Mouse (Mus musculus): ENCODE results near the gene Klhl21. TPM values are rescaled to one million over a fixed set of nuclear protein-coding genes. Genes with fewer than 3 reads are reported as not detected.

The Klhl21 gene
- polyA plus RNA-seq, 2 experiments: 2.3 to 4.4 TPM

GRCm38 (mm10) chr4:151972221-151972967 is 36.2 kb upstream of the Klhl21 start:
- no peak overlapping the region for H3K4me2 ChIP-seq (ENCODE audit: low read depth)
- H3K9ac ChIP-seq (replicated peaks): no peak overlapping the region
- DNase-seq (ENCODE audit: low read depth in 3 of 3, low spot score in 3 of 3) (no peak), ATAC-seq (ENCODE audit: insufficient read depth) (no peak)
- peaks cover 64% of the 10 kb centered on the region for H3K36me3 ChIP-seq (replicated peaks; ENCODE audit: control insufficient read depth, insufficient read depth, low read depth)
- H3K27me3 ChIP-seq (ENCODE audit: control insufficient read depth, insufficient read depth, low read length): no peaks in the 10 kb centered on the region
- no peak for TF ChIP-seq EP300 (IDR thresholded peaks at IDR 0.05; ENCODE audit: low read depth)
- TF ChIP-seq CTCF (IDR thresholded peaks at IDR 0.05; ENCODE audit: low read depth): peak; percentile 86
- H3K27ac ChIP-seq: no peak overlapping the region; the same call in 1 of the 2 replicates
- 75% methylated on average over 10 of the region's 10 CpGs for WGBS (ENCODE audit: insufficient replicate concordance)
- no peaks in the 10 kb centered on the region; a peak in 1 of 4 replicates for H3K4me1 ChIP-seq (replicated peaks; ENCODE audit: control insufficient read depth in 2 of 2, insufficient read depth in 2 of 2, low read length in 1 of 2)
- H3K4me3 ChIP-seq (ENCODE audit: insufficient read depth in 1 of 2, low read depth in 2 of 2, low read length in 2 of 2): no peak overlapping the region
- no peaks in the 10 kb centered on the region for H3K9me3 ChIP-seq (ENCODE audit: control insufficient read depth, low read length)

- H3K9me3 ChIP-seq (ENCODE audit: control insufficient read depth, low read length): no peaks in the 10 kb centered on the region
- 68% methylated on average over 3 of the region's 3 CpGs for WGBS (ENCODE audit: insufficient replicate concordance)
Observed at GRCm38 (mm10) chr4:151975441-151975840, 33.2 kb upstream of the Klhl21 start.

DNA sequence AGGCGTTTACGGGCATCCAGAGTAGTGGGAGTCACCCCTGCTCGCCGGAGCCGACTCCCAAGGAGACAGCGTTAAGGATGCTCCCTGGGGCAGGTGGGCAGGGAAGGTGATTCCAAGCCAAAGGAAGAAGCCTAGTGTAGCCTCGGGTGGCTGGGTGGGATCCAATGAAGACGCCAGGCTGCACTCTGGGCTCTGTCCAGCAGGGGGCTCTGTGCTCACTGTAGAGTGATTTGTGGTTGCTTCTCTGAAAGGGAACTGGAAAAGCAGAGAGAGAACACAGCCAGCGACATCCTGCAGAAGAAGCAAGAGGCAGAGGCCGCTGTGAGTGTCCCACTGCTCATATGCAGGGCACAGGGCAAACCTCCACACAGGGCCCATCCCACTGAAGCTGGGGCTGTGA is 30.9 kb upstream of the Klhl21 start:
- Histone ChIP-seq H3K9me3 (ENCODE audit: control insufficient read depth, low read length) (no peaks in the 10 kb centered on the region), H3K4me2 (ENCODE audit: low read depth) (no peak overlapping the region), H3K4me3 (ENCODE audit: insufficient read depth in 1 of 2, low read depth in 2 of 2, low read length in 2 of 2) (no peak overlapping the region), H3K4me1 (replicated peaks; ENCODE audit: control insufficient read depth in 2 of 2, insufficient read depth in 2 of 2, low read length in 1 of 2) (no peaks in the 10 kb centered on the region), H3K27ac (no peak overlapping the region), H3K27me3 (ENCODE audit: control insufficient read depth, insufficient read depth, low read length) (no peaks in the 10 kb centered on the region), H3K9ac (replicated peaks) (no peak overlapping the region), H3K36me3 (replicated peaks; ENCODE audit: control insufficient read depth, insufficient read depth, low read depth) (peaks cover 61% of the 10 kb centered on the region)
- DNase-seq (ENCODE audit: low read depth in 3 of 3, low spot score in 3 of 3): peak in 1 of 3 experiments; percentile 52
- WGBS (ENCODE audit: insufficient replicate concordance): 40% methylated on average over 10 of the region's 10 CpGs
- peak; percentile 95 for TF ChIP-seq CTCF (IDR thresholded peaks at IDR 0.05; ENCODE audit: low read depth)
- TF ChIP-seq EP300 (IDR thresholded peaks at IDR 0.05; ENCODE audit: low read depth): no peak
- no peak for ATAC-seq (ENCODE audit: insufficient read depth)

More at GRCm38 (mm10) chr4:151975441-151975840, 33.2 kb upstream of the Klhl21 start:
- Histone ChIP-seq H3K4me2 (ENCODE audit: low read depth) (no peak overlapping the region), H3K4me3 (ENCODE audit: insufficient read depth in 1 of 2, low read depth in 2 of 2, low read length in 2 of 2) (no peak overlapping the region), H3K27me3 (ENCODE audit: control insufficient read depth, insufficient read depth, low read length) (no peaks in the 10 kb centered on the region), H3K9ac (replicated peaks) (no peak overlapping the region), H3K4me1 (replicated peaks; ENCODE audit: control insufficient read depth in 2 of 2, insufficient read depth in 2 of 2, low read length in 1 of 2) (no peaks in the 10 kb centered on the region; a peak in 1 of 4 replicates), H3K27ac (no peak overlapping the region), H3K36me3 (replicated peaks; ENCODE audit: control insufficient read depth, insufficient read depth, low read depth) (peaks cover 57% of the 10 kb centered on the region)
- TF ChIP-seq EP300 (IDR thresholded peaks at IDR 0.05; ENCODE audit: low read depth): no peak
- TF ChIP-seq CTCF (IDR thresholded peaks at IDR 0.05; ENCODE audit: low read depth): peak; percentile 85
- ATAC-seq (ENCODE audit: insufficient read depth) (no peak), DNase-seq (ENCODE audit: low read depth in 3 of 3, low spot score in 3 of 3) (no peak)

GRCm38 (mm10) chr4:151980699-151981098 is 27.9 kb upstream of the Klhl21 start:
- peaks cover 40% of the 10 kb centered on the region for H3K36me3 ChIP-seq (replicated peaks; ENCODE audit: control insufficient read depth, insufficient read depth, low read depth)
- no peaks in the 10 kb centered on the region for H3K9me3 ChIP-seq (ENCODE audit: control insufficient read depth, low read length)
- TF ChIP-seq EP300 (IDR thresholded peaks at IDR 0.05; ENCODE audit: low read depth) (no peak), CTCF (IDR thresholded peaks at IDR 0.05; ENCODE audit: low read depth) (peak; percentile 45)

DNA sequence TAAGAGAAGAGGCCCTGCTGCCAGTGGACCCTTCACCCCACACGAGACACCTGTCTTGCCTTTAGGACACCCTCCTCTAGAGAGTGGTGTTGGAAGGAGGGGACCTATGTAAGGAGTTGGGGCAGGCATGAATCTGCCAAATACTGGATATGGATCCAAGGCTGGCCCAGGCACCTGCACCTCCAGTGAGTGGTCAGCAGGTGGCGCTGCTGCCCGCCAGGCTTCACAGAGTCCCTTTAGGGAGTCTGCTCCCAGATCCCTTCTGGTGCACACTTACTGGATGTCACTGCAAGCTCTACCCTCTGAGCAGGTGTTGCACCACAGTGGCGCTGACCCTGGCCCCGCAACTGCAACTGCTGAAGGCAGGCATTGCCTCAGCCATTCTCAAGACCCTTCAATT is 27.2 kb upstream of the Klhl21 start:
- Histone ChIP-seq H3K27ac (no peak overlapping the region), H3K9me3 (ENCODE audit: control insufficient read depth, low read length) (no peaks in the 10 kb centered on the region), H3K4me3 (ENCODE audit: insufficient read depth in 1 of 2, low read depth in 2 of 2, low read length in 2 of 2) (no peak overlapping the region), H3K27me3 (ENCODE audit: control insufficient read depth, insufficient read depth, low read length) (no peaks in the 10 kb centered on the region), H3K36me3 (replicated peaks; ENCODE audit: control insufficient read depth, insufficient read depth, low read depth) (peaks cover 35% of the 10 kb centered on the region), H3K4me2 (ENCODE audit: low read depth) (no peak overlapping the region), H3K9ac (replicated peaks) (no peak overlapping the region), H3K4me1 (replicated peaks; ENCODE audit: control insufficient read depth in 2 of 2, insufficient read depth in 2 of 2, low read length in 1 of 2) (no peaks in the 10 kb centered on the region)
- peak; percentile 59; the same call in 1 of the 2 replicates for ATAC-seq (ENCODE audit: insufficient read depth)
- peak; percentile 100 for TF ChIP-seq CTCF (IDR thresholded peaks at IDR 0.05; ENCODE audit: low read depth)
- TF ChIP-seq EP300 (IDR thresholded peaks at IDR 0.05; ENCODE audit: low read depth): no peak
- WGBS (ENCODE audit: insufficient replicate concordance): 13% methylated on average over 5 of the region's 5 CpGs
- DNase-seq (ENCODE audit: low read depth in 3 of 3, low spot score in 3 of 3): no peak

More at GRCm38 (mm10) chr4:151980699-151981098, 27.9 kb upstream of the Klhl21 start:
- 80% methylated on average over 8 of the region's 8 CpGs for WGBS (ENCODE audit: insufficient replicate concordance)
- Histone ChIP-seq H3K4me2 (ENCODE audit: low read depth) (no peak overlapping the region), H3K27me3 (ENCODE audit: control insufficient read depth, insufficient read depth, low read length) (no peaks in the 10 kb centered on the region), H3K4me1 (replicated peaks; ENCODE audit: control insufficient read depth in 2 of 2, insufficient read depth in 2 of 2, low read length in 1 of 2) (no peaks in the 10 kb centered on the region), H3K4me3 (ENCODE audit: insufficient read depth in 1 of 2, low read depth in 2 of 2, low read length in 2 of 2) (no peak overlapping the region), H3K27ac (no peak overlapping the region), H3K9ac (replicated peaks) (no peak overlapping the region)
- ATAC-seq (ENCODE audit: insufficient read depth) (no peak), DNase-seq (ENCODE audit: low read depth in 3 of 3, low spot score in 3 of 3) (no peak)

Measured in liver, embryonic 14.5 days (tissue).